Mouse (Mus musculus) heart, adult 11 months (tissue): ENCODE results near the gene Gp9.

Source experiments
- DNase-seq: peaks from one replicate; pipeline ENCODE4 v3.0.0; 2022

The Gp9 gene

GRCm38 (mm10) chr6:87810713-87811669, 33.1 kb downstream of the Gp9 start:
- DNase-seq, result peak; percentile 99

- peak; percentile 100 for DNase-seq
Observed at GRCm38 (mm10) chr6:87811675-87812338, 33.9 kb downstream of the Gp9 start, which contains the start of gene Rab43. Rab43 (minus strand) TSS chr6:87812164.

- no peak for DNase-seq
Observed at GRCm38 (mm10) chr6:87812656-87813055, 34.8 kb downstream of the Gp9 start.

- DNase-seq, result peak; percentile 65
Observed at GRCm38 (mm10) chr6:87814486-87814885, 36.6 kb downstream of the Gp9 start.

GRCm38 (mm10) chr6:87820366-87820765, 42.5 kb downstream of the Gp9 start:
- DNase-seq, result peak; percentile 84
